Mouse (Mus musculus) macrophage (primary cell): ENCODE data around the gene Defa36. TPM values are rescaled to one million over a fixed set of nuclear protein-coding genes. Genes with fewer than 3 reads are reported as not detected.
"Not testable (repeated sequence)": the region's sequence is repeated elsewhere in the genome, so short reads cannot be mapped to it uniquely, and the experiment has no call there.

Experiments used
- H3K27ac ChIP-seq: fragments of 350-480 bp; formaldehyde crosslinking; 2 replicates; pipeline ENCODE4 v1.9.0; 2021
- H3K36me3 ChIP-seq: fragments of 350-480 bp; formaldehyde crosslinking; 2 replicates; pipeline ENCODE4 v1.9.0; 2021; ENCODE audit errors: inconsistent target
- H3K4me3 ChIP-seq: fragments of 350-480 bp; formaldehyde crosslinking; 2 replicates; pipeline ENCODE4 v1.9.0; 2021; ENCODE audit errors: inconsistent target
- H3K79me2 ChIP-seq: fragments of 350-480 bp; formaldehyde crosslinking; 2 replicates; pipeline ENCODE4 v1.9.0; 2021; ENCODE audit errors: inconsistent target
- WGBS: methylation state at CpG from one replicate; pipeline ENCODE4 v1.1.7; 2026; ENCODE audit warnings: inconsistent platforms; ENCODE audit not compliant: missing documents; 5-methylcytosine and 5-hydroxymethylcytosine counted together
- polyA plus RNA-seq: library from polyadenylated mRNA; stranded (reverse); fragments of 250-400 nt; gene quantifications from 3 replicates; pipeline ENCODE4 v1.2.4, GENCODE M21; 2018; ENCODE audit warnings: inconsistent platforms
- total RNA-seq, 78 experiments: library from RNA; depleted of rRNA; stranded (reverse); fragments of 250-400 nt; gene quantifications; 1 replicate in 9 of 78; 2 replicates in 24 of 78; 3 replicates in 43 of 78; 4 replicates in 2 of 78; pipeline ENCODE4 v1.2.4; 2018; ENCODE audit warnings: inconsistent platforms in 56 of 78

The Defa36 gene
- total RNA-seq (2018; cell fraction: chromatin; rRNA removed) = not detected
- total RNA-seq (2018; cell fraction: cytosol; rRNA removed) = not detected
- total RNA-seq (2018; cell fraction: nucleus; rRNA removed) = not detected
- polyA plus RNA-seq = not detected in 3 replicates

GRCm38 (mm10) chr8:21427111-21427510 is at the start of gene Defa36:
Defa36 (plus strand) TSS chr8:21427411.
- H3K27ac ChIP-seq, H3K36me3 ChIP-seq, H3K79me2 ChIP-seq, H3K4me3 ChIP-seq: not testable (repeated sequence)
- no CpG with 5 or more reads among the region's 1 CpGs for WGBS

- not testable (repeated sequence) for H3K27ac ChIP-seq, H3K79me2 ChIP-seq, H3K4me3 ChIP-seq, H3K36me3 ChIP-seq
- WGBS = no CpG with 5 or more reads among the region's 2 CpGs
These were observed 49.0 kb upstream of the Defa36 start, which contains the start of gene Defa2 for GRCm38 (mm10) chr8:21378215-21378614. Defa2 (plus strand) TSS chr8:21378515.

- no CpG with 5 or more reads among the region's 2 CpGs for WGBS
- not testable (repeated sequence) for H3K27ac ChIP-seq, H3K36me3 ChIP-seq, H3K4me3 ChIP-seq, H3K79me2 ChIP-seq
These were observed 35.7 kb upstream of the Defa36 start, which contains the start of gene Defa33 for GRCm38 (mm10) chr8:21391511-21391910. Defa33 (plus strand) TSS chr8:21391811.

GRCm38 (mm10) chr8:21456460-21456859 is 29.2 kb downstream of the Defa36 start, which contains the start of gene Gm7849:
Gm7849 (minus strand) TSS chr8:21456560.
- not testable (repeated sequence) for H3K4me3 ChIP-seq, H3K36me3 ChIP-seq, H3K27ac ChIP-seq, H3K79me2 ChIP-seq
- WGBS = no CpG with 5 or more reads among the region's 1 CpGs

Other genes starting within 250 kb of the Defa36 start
- gene Defa31, start 235.8 kb upstream of the Defa36 start, polyA plus RNA-seq = not detected in 3 replicates
- not detected in 3 replicates for gene Gm15293, start 225.8 kb upstream of the Defa36 start, polyA plus RNA-seq
- gene Gm15292, start 177.7 kb upstream of the Defa36 start, polyA plus RNA-seq = not detected in 3 replicates
- not detected in 3 replicates for gene Defa27, start 111.9 kb upstream of the Defa36 start, polyA plus RNA-seq
- not detected in 3 replicates for gene Defa29, start 100.4 kb upstream of the Defa36 start, polyA plus RNA-seq
- gene Defa2, start 48.9 kb upstream of the Defa36 start, polyA plus RNA-seq = not detected in 3 replicates
- gene Defa33, start 35.6 kb upstream of the Defa36 start, polyA plus RNA-seq = not detected in 3 replicates
- not detected in 3 replicates for gene Gm7849, start 29.1 kb downstream of the Defa36 start, polyA plus RNA-seq
- not detected in 3 replicates for gene Defa20, start 81.8 kb downstream of the Defa36 start, polyA plus RNA-seq
- gene Defa32, start 101.6 kb downstream of the Defa36 start, polyA plus RNA-seq = not detected in 3 replicates
- gene Defa37, start 138.0 kb downstream of the Defa36 start, polyA plus RNA-seq = not detected in 3 replicates
- not detected in 3 replicates for gene Defa28, start 155.6 kb downstream of the Defa36 start, polyA plus RNA-seq
- not detected in 3 replicates for gene Gm7861, start 167.1 kb downstream of the Defa36 start, polyA plus RNA-seq
- gene Defa26, start 190.8 kb downstream of the Defa36 start, polyA plus RNA-seq = not detected in 3 replicates
- gene Defa17, start 228.4 kb downstream of the Defa36 start, polyA plus RNA-seq = not detected in 3 replicates
- gene Defa34, start 238.4 kb downstream of the Defa36 start, polyA plus RNA-seq = not detected in 3 replicates